Comparison of ENCODE assay signal across 12 mouse cellular contexts in the genomic region with DNA sequence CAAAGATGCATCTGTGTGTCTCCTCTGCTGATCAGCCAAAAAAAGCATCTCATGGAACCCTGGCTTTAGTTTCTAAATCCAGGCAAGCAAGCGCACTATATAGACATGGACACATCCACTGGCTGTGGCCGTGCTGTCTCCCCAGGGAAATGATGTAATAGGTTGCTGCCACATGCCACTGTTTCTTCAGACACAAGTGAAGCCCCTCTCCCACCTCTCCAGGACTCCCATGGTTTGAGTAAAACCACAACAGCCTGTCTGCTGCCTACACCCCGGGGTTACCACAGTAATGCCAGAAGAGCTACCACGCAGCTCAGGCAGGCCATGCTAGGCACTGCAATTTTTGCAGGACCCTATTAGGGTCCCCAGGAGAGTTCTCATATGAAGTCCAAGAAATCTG.
A peak's percentile ranks its signal among the peaks of the same experiment; 100 is the strongest.
DNase-seq lines count a peak whose midpoint lies in the region; ATAC-seq and TF ChIP-seq lines count a peak whose summit lies in the region.
"Had no signal": no experiment of that assay in that cellular context is flagged by ENCODE, and none has a peak within 500 bp of the region (broad histone marks: within the 10 kb centered on the region; RNA-seq: fewer than 3 reads in every experiment).

No protein-coding gene starts in this region.

- H3K4me3 ChIP-seq in heart, embryonic 13.5 days = no peak overlapping the region
- no peak overlapping the region for H3K4me3 ChIP-seq in lung, postnatal 0 days (ENCODE audit: low read depth, low read length)
- H3K4me3 ChIP-seq in limb, embryonic 10.5 days = no peak overlapping the region
- no peak overlapping the region for H3K4me3 ChIP-seq in stomach, embryonic 14.5 days (ENCODE audit: low read depth, low read length)
- no peak overlapping the region for H3K4me3 ChIP-seq in liver, postnatal 0 days (ENCODE audit: low read depth, low read length)

- H3K9me3 ChIP-seq in heart, embryonic 13.5 days = peaks cover 10% of the 10 kb centered on the region
- peaks cover 4% of the 10 kb centered on the region; the same call in 1 of the 2 replicates for H3K9me3 ChIP-seq in lung, postnatal 0 days (ENCODE audit: low read length)
- no peaks in the 10 kb centered on the region for H3K9me3 ChIP-seq in limb, embryonic 10.5 days (replicated peaks)
- H3K9me3 ChIP-seq in stomach, embryonic 14.5 days (ENCODE audit: control insufficient read depth, low read depth, low read length) = peaks cover 4% of the 10 kb centered on the region; the same call in 1 of the 2 replicates
- H3K9me3 ChIP-seq in liver, postnatal 0 days (ENCODE audit: low read length) = no peaks in the 10 kb centered on the region

- ATAC-seq in heart, embryonic 13.5 days (ENCODE audit: extremely low read depth, insufficient number of reproducible peaks, low FRiP score, low TSS enrichment) = no peak
- no peak for ATAC-seq in lung, postnatal 0 days
- no peak for ATAC-seq in stomach, embryonic 14.5 days (ENCODE audit: insufficient number of reproducible peaks, insufficient read depth, low FRiP score, low read depth)
- ATAC-seq in liver, postnatal 0 days = no peak

- TF ChIP-seq CTCF in lung, postnatal 0 days (IDR thresholded peaks at IDR 0.05) = no peak
- no peak for TF ChIP-seq CTCF in liver, postnatal 0 days (IDR thresholded peaks at IDR 0.05; ENCODE audit: low read depth)

- no peak for TF ChIP-seq EP300 in lung, postnatal 0 days (IDR thresholded peaks at IDR 0.05)
- no peak for TF ChIP-seq EP300 in liver, postnatal 0 days (IDR thresholded peaks at IDR 0.05; ENCODE audit: low read depth)

- no peaks in the 10 kb centered on the region for H3K36me3 ChIP-seq in heart, embryonic 13.5 days
- no peaks in the 10 kb centered on the region for H3K36me3 ChIP-seq in lung, postnatal 0 days (ENCODE audit: insufficient read depth, low read length)
- no peaks in the 10 kb centered on the region for H3K36me3 ChIP-seq in limb, embryonic 10.5 days
- no peaks in the 10 kb centered on the region for H3K36me3 ChIP-seq in stomach, embryonic 14.5 days (ENCODE audit: control insufficient read depth, insufficient read depth, low read length)
- H3K36me3 ChIP-seq in liver, postnatal 0 days (replicated peaks; ENCODE audit: insufficient read depth, low read length) = no peaks in the 10 kb centered on the region

- peaks cover 13% of the 10 kb centered on the region for H3K4me1 ChIP-seq in heart, embryonic 13.5 days
- H3K4me1 ChIP-seq in lung, postnatal 0 days (ENCODE audit: insufficient read depth, low read depth, low read length) = no peaks in the 10 kb centered on the region
- H3K4me1 ChIP-seq in limb, embryonic 10.5 days = peaks cover 16% of the 10 kb centered on the region
- peaks cover 9% of the 10 kb centered on the region for H3K4me1 ChIP-seq in stomach, embryonic 14.5 days (ENCODE audit: control insufficient read depth, insufficient read depth, low read length)
- H3K4me1 ChIP-seq in liver, postnatal 0 days (ENCODE audit: insufficient read depth) = no peaks in the 10 kb centered on the region

- DNase-seq in heart, adult 9 months (ENCODE audit: low spot score in 2 of 2) = no peak
- DNase-seq in lung, postnatal 0 days (ENCODE audit: low spot score) = no peak
- no peak for DNase-seq in lung, postnatal 14 days
- no peak for DNase-seq in limb, embryonic 10.5 days (ENCODE audit: low spot score)
- no peak for DNase-seq in c-Kit-positive CD71-positive TER-119-positive erythroid progenitor cells, embryonic 14.5 days (ENCODE audit: low spot score)
- DNase-seq in liver, postnatal 0 days = no peak
- DNase-seq: adrenal gland, adult 2 months; cerebellum, adult 9-10 months; heart, adult 18-20 months; lung, postnatal 4 days had no signal

- 0 out of 2 replicates have a peak overlapping the region, but pooled peaks have one; percentile 9 for H3K27ac ChIP-seq in heart, embryonic 13.5 days (replicated peaks)
- H3K27ac ChIP-seq in lung, postnatal 0 days (ENCODE audit: low read length) = no peak overlapping the region
- peak overlapping the region; percentile 70; the same call in 1 of the 2 replicates for H3K27ac ChIP-seq in limb, embryonic 10.5 days
- H3K27ac ChIP-seq in stomach, embryonic 14.5 days (ENCODE audit: low read length) = peak overlapping the region; percentile 55
- no peak overlapping the region for H3K27ac ChIP-seq in liver, postnatal 0 days (ENCODE audit: low read depth)

- no peaks in the 10 kb centered on the region for H3K27me3 ChIP-seq in heart, embryonic 13.5 days (replicated peaks)
- H3K27me3 ChIP-seq in lung, postnatal 0 days (replicated peaks; ENCODE audit: insufficient read depth, low read length) = no peaks in the 10 kb centered on the region
- H3K27me3 ChIP-seq in limb, embryonic 10.5 days (ENCODE audit: low read depth, poor library complexity, severe bottlenecking) = no peaks in the 10 kb centered on the region
- no peaks in the 10 kb centered on the region for H3K27me3 ChIP-seq in stomach, embryonic 14.5 days (ENCODE audit: control insufficient read depth, insufficient read depth, low read length)
- no peaks in the 10 kb centered on the region for H3K27me3 ChIP-seq in liver, postnatal 0 days (ENCODE audit: insufficient read depth, low read length)

- H3K9ac ChIP-seq in heart, embryonic 13.5 days = no peak overlapping the region
- no peak overlapping the region for H3K9ac ChIP-seq in lung, postnatal 0 days (replicated peaks; ENCODE audit: low read depth)
- H3K9ac ChIP-seq in stomach, embryonic 14.5 days (replicated peaks; ENCODE audit: low read depth, low read length) = no peak overlapping the region
- no peak overlapping the region for H3K9ac ChIP-seq in liver, postnatal 0 days (replicated peaks)

- WGBS in heart, embryonic 13.5 days = 52% methylated on average over 4 of the region's 4 CpGs
- 63% methylated on average over 4 of the region's 4 CpGs for WGBS in lung, postnatal 0 days
- 71% methylated on average over 4 of the region's 4 CpGs for WGBS in limb, embryonic 10.5 days
- WGBS in stomach, embryonic 14.5 days = 52% methylated on average over 4 of the region's 4 CpGs
- WGBS in liver, postnatal 0 days (ENCODE audit: insufficient replicate concordance) = 58% methylated on average over 4 of the region's 4 CpGs

- no peak overlapping the region for H3K4me2 ChIP-seq in heart, embryonic 13.5 days
- H3K4me2 ChIP-seq in lung, postnatal 0 days (replicated peaks; ENCODE audit: low read depth, low read length) = peak overlapping the region; percentile 25; the same call in 1 of the 2 replicates
- peak overlapping the region; percentile 19; the same call in 1 of the 2 replicates for H3K4me2 ChIP-seq in stomach, embryonic 14.5 days (replicated peaks; ENCODE audit: low read depth, low read length)
- no peak overlapping the region for H3K4me2 ChIP-seq in liver, postnatal 0 days (ENCODE audit: low read depth, low read length)

Comparison
In these comparisons a context has a peak if more than half of its experiments do, and no peak if none do; other contexts are left out.
1. H3K27ac ChIP-seq: peak in heart, embryonic 13.5 days (single experiment), limb, embryonic 10.5 days (single experiment) and stomach, embryonic 14.5 days (single experiment); none in lung, postnatal 0 days (single experiment) and liver, postnatal 0 days (single experiment).
2. H3K4me2 ChIP-seq: peak in lung, postnatal 0 days (single experiment) and stomach, embryonic 14.5 days (single experiment); none in heart, embryonic 13.5 days (single experiment) and liver, postnatal 0 days (single experiment).